Mouse (Mus musculus): ENCODE data around the gene Serinc3.
A peak's percentile ranks its signal among the peaks of the same experiment; 100 is the strongest.
"Not testable (repeated sequence)": the region's sequence is repeated elsewhere in the genome, so short reads cannot be mapped to it uniquely, and the experiment has no call there.

Serinc3 gene

DNA sequence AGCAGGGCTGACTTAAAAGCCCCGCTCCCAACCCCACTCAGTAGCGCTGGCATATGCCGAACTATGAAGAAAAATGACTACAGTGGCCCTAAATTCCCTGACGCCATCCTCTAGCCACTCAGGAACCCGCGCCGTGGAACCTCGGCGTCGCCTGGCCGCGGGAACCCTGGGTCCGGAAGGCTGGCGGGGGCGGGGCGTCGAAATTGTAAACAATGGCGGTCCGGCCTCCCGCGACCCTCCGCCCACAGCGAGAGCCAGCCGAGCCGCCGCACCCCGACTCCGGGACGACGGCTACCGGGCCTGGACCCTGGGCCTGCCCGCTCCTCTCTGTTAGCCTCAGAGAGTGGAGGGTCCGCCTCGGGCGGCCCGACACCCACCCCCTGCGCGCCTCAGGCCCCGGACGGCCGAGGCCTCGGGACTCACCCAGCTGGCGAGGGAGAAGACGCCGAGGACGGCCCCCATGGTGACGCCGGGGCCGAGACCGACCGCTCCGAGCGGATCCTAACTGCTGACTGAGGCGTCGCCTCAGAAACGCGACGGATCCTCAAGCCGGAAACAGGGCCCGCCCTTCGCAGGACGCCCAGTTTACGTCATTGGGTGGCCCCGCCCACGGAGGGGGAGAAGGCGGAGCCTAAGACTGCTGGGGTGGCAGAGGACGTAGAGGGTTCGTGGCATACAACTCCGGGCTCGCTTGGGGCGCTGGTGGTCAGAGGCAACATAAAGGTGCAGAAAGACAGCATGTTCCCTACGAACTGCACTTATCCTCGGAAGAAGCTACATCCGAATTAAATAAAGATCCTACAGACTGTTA, at the start of gene Serinc3:
TSS of gene Serinc3 (minus strand) at position 557 of the 811 bp plus-strand sequence.
- DNase-seq = peak; percentile 98 to 99

DNA sequence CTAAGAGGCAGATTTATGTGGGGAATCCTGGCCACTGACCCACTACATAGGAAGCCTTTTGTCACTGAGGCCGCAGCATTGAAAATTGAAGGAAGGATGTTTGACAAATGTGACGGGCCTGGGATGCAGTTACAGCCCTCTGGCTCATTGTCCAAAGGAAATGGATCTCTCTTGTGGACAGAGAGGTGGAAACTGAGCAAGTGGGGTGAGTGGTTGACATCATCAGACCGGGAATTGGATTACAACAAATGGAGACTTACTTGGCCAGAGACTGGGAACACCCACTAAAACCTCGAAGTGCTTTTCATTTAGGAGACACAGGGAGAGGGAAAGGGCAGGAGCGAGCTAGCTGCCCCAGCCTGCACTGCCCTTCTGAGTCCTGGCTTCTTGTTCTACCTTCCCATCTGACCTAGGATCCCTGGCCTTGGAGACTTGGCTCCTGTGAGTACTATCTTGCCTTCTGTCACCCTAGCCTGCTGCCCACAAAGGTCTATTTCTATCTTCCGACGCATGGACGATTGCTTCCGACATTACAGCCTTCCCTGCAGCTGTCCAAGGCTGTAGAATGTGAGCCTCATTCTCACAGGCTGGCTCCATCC, 48.9 kb upstream of the Serinc3 start:
- no peak for DNase-seq

DNA sequence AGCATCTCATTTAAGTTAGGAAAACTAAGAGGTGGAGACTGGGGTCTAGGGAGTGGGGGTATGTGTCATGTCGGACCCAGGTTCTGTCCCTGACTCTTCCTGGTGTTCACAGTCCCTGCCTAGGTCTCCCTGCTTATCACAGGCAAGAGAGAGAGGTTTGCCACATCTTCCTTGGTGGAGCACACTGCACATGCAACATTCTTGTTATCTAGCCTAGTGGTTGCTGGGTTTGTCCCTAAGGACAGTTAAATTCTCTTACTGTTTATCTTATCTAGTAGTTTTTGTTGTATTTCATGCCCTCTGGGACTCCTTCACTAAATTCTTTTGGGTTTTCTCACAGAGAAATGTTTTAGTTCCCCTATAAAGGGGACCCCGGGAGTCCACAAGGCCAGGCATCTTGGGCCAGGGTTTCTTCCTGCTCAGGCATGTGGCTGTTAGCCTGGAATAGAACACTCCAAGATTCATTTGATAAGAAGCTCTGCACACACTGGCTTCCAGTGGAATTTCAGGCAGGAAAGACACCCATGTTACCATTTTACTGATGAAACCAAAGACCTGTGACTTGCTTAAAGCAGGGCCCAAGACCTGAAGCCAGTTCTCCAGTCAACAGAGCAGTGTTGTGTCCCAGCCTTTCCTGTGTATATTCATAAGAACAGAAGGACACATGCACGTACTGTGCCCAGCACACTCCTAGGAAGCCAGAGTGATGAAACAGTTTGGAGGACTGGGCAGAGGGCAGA, 48.1 kb upstream of the Serinc3 start:
- no peak for DNase-seq

DNA sequence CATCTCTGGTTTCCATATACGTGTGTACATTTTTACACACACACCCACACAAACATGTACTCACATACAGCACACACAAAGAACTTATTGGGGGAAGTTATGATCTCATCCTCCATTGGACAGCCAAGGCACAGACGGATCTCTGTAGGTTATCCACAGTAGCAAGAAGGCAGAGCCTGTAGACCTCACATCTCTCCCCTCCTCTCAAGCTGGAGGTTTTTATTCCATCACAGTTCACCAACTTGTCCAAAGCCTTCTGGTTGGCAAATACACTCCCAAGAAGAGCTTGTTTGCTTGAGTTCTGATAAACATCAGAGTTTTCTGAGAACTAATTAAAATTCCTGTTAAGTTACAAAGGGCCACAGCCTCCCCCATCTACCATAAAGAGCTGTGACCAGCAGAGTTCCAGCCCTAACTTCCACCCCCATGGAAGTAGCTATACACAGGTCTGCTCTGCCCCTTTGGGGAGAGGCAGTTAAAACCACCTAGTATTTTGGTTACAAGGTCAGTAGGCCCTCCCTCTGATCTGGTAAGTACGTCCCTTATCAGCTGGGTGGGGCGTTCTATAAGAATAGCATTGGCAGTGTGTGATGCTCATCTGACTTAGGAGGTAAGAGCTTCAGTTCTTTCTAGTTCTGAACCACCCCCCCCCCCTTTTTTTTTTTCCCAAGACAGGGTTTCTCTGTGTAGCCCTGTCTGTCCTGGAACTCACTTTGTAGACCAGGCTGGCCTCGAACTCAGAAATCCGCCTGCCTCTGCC, 47.1 kb upstream of the Serinc3 start:
- DNase-seq = no peak

GRCm38 (mm10) chr2:163690409-163691304, 45.7 kb upstream of the Serinc3 start:
- no peak for DNase-seq

DNA sequence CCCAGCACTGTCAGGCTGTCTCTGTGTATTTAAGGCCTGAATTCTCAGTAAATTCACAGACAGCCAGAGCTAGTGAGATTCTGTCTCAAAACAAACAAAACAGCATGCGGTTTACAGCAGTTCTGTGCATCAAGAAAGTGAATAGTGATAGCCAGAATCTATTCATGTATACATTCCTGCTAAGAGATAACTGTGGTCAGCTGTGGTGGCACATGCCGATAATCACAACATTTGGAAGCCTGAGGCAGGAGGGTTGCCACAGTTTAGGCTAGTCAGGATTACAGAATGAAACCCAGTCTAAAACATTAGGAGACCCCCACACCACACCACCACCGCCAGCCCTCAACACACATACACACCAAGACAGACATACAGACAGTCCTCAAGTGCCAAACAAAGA, 44.8 kb upstream of the Serinc3 start:
- no peak for DNase-seq

DNA sequence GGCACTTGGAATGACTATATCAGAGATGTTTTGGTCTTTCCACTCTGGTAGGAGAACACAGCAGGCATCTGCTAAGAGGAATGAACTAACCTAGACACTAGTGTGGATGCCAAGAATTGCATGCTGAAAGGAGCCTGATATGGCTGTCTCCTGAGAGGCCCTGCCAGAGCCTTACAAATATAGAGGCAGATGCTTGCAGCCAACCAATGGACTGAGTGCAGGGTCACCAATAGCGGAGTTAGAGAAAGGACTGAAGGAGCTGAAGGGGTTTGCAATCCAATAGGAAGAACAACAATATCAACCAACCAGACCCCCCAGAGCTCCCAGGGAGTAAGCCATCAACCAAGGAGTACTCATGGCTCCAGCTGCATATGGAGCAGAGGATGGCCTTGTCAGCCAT, 43.4 kb upstream of the Serinc3 start:
- not testable (repeated sequence) for DNase-seq

- no peak for DNase-seq
These were observed 42.0 kb upstream of the Serinc3 start for GRCm38 (mm10) chr2:163686886-163687285.

- DNase-seq = no peak
These were observed 41.3 kb upstream of the Serinc3 start for GRCm38 (mm10) chr2:163686233-163686632.

DNA sequence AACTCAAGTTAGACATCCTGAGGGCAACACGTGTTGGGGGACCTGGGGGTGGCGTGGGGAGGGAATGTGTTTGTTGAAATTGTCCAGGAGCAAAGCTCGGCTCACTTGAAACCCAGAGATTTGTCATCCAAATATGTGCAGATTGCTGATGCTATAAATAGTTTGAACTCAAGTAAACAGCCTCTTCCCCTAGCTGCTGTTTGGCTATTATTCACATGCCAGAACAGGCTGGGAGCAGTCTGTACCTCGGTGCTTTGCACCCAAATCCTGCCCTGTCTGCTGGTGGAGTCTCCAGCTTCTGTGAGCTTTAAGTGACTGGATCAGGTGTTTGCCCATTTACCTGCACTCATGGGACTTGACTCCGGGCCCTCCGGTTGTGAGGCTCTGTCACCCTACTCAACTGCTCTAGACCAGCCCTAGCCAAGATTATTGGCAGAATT, 40.9 kb upstream of the Serinc3 start:
- peak; percentile 51 to 71 for DNase-seq

GRCm38 (mm10) chr2:163685287-163685686, 40.4 kb upstream of the Serinc3 start:
- DNase-seq = no peak

DNA sequence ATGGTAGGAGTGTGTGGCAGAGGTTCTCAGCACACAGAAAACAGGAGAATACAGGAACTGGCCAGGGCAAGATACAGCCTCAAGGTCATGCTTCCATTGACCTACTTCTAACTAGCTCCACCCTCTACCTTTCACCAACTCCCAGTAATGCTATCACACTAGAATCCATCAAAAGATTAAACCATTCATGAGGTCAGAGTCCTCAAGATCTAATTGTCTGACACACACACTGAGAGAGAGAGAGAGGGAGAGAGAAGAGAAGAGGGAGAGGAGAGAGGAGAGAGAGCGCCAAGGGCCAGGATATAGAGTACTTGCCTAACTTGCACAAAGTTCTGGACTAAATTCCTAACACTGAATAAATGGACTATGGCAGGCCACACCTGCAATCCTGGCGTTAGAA, 37.4 kb upstream of the Serinc3 start:
- DNase-seq = no peak

DNA sequence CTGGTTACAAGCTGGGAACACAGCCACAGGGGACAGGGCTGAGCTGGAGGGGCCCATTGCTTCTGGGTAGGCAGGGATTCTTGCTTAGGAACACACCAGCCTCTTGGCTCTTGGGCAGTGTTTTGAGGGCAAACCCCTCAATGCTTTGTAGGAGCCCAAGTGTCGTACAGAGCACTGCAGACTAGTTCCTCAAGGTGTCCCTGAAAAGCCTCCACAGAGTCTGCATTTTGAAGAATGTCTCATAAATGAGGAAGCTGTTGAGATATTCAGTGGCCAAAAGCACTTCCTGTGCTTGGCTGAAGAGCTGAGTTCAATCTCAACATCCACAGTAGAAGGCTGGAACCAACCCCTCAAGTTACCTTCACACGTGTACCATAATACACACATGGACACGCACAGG, 31.8 kb upstream of the Serinc3 start:
- no peak for DNase-seq

GRCm38 (mm10) chr2:163676321-163676720, 31.4 kb upstream of the Serinc3 start:
- DNase-seq = no peak

DNA sequence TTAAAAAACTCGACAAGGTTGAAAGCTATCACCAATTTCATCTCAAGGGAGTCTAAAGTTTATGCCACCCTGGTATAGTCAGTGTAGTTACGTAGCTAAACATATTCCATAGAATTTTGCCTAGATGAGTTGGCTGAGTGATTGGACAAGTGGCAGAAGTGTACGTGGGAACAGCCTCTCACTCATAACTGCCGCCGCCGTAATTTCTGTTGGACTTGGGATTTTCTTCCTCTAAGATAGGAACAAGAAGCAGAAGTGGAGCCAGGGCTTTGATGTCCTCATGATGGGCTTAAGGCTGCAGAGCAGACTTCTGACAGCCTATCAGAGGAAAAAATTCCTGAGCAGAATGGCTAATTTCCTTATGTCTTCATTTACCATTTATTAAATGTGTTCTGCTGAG, 30.7 kb upstream of the Serinc3 start:
- peak in 1 of 2 experiments; percentile 42 for DNase-seq

GRCm38 (mm10) chr2:163675144-163675619, 30.3 kb upstream of the Serinc3 start:
- DNase-seq = peak; percentile 62 to 63

DNA sequence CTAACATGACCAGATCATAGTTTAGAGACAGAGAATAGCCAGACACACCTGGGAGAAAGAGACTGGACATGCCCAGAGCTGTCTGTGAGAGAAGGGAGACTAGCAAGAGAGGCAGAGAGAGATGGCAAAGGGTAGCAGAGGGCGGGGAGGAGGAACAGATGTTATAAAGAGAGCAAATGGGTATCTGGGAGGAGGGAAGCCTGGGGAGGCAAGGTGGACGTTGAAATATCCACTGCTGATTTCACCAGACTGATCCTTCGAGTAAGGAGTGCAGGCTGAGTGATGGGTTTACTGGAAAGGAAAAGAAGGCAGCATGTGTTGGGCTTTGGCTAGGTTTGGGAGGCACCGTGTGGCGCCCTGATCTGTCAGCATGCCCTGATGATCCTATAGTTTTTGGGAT, 29.5 kb upstream of the Serinc3 start:
- no peak for DNase-seq

GRCm38 (mm10) chr2:163670872-163671594, 26.1 kb upstream of the Serinc3 start:
- no peak for DNase-seq

DNA sequence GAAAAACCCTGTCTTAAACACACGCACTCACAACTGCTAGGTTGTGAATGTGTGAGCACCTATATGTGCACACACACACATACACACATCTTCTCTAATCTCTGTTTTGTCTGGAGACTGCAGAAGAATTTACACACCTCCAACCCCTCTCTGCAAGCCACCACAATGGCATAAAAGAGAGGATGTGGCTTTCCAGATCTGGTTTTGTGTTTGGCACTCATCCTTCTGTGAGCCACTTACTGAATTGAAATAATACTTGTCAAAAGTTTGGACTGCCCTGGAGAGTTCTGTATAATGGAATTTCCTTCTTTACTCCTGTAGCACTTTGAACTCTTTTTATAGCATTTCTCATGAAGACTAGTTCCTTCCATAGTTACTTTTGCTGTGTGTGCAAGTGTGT, 22.1 kb upstream of the Serinc3 start:
- DNase-seq = no peak

DNA sequence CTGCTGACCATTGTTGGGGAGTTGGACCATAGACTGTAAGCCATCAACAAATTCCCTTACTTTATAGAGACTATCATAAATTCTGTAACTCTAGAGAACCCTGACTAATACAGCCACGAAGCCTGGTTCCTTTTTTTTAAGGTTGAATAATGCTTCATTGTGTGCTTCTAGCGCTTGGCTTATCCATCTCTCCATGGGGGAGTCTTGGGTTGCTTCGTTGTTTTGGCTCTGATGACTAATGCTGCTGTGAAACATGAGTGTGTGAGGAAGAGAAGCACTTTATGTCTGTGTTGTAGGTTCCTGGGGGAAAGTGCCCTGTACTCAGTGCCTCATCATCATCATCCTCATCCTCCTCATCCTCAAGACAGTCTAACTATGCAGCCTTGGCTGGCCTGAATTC, 19.0 kb upstream of the Serinc3 start:
- no peak for DNase-seq

- DNase-seq = no peak
These were observed 17.8 kb upstream of the Serinc3 start for GRCm38 (mm10) chr2:163662698-163663221.
